Mouse (Mus musculus) kidney, embryonic 16.5 days (tissue): ENCODE measurements around the gene Sirt3. TPM values are rescaled to one million over a fixed set of nuclear protein-coding genes. Genes with fewer than 3 reads are reported as not detected.

Source experiments
- ATAC-seq: fragments of 200-750 bp; cut with Nextera tagmentation; 2 replicates; pipeline ENCODE4 v1.8.0; 2017; ENCODE audit warnings: moderate TSS enrichment; ENCODE audit not compliant: low FRiP score, low TSS enrichment
- H3K27ac ChIP-seq: fragments of 300-500 bp; sonication (generic); 2 replicates; pipeline ENCODE4 v1.5.1; 2014; ENCODE audit warnings: low read length
- H3K27me3 ChIP-seq: fragments of 300-500 bp; sonication (generic); 2 replicates; pipeline ENCODE4 v1.6.1; 2014; ENCODE audit warnings: low read length, control low read depth, mixed read lengths; ENCODE audit not compliant: insufficient read depth
- H3K36me3 ChIP-seq: fragments of 300-500 bp; sonication (generic); 2 replicates; pipeline ENCODE4 v1.6.1; 2014; ENCODE audit warnings: low read length, control low read depth, mixed read lengths; ENCODE audit not compliant: insufficient read depth
- H3K4me1 ChIP-seq: fragments of 300-500 bp; sonication (generic); 2 replicates; pipeline ENCODE4 v1.6.1; 2014; ENCODE audit warnings: low read length, control low read depth, mixed read lengths; ENCODE audit not compliant: insufficient read depth
- H3K4me2 ChIP-seq: fragments of 300-500 bp; sonication (generic); replicated peaks from 2 replicates; pipeline ENCODE4 v1.6.1; 2014; ENCODE audit warnings: low read depth, low read length
- H3K4me3 ChIP-seq: fragments of 300-500 bp; sonication (generic); 2 replicates; pipeline ENCODE4 v1.5.1; 2014; ENCODE audit warnings: mild to moderate bottlenecking, low read length
- H3K9ac ChIP-seq: fragments of 300-500 bp; sonication (generic); replicated peaks from 2 replicates; pipeline ENCODE4 v1.6.1; 2014; ENCODE audit warnings: low read length
- H3K9me3 ChIP-seq: fragments of 300-500 bp; sonication (generic); 2 replicates; pipeline ENCODE4 v1.6.1; 2016; ENCODE audit warnings: low read length, control low read depth
- WGBS: fragments of 180-500 bp; shearing (Covaris S2); extraction: QIAGEN DNeasy Blood & Tissue Kit; methylation state at CpG from one replicate; pipeline ENCODE4 v1.1.7; 2014; 5-methylcytosine and 5-hydroxymethylcytosine counted together
- polyA plus RNA-seq: library from polyadenylated mRNA; unstranded; fragments of >200 nt; fragmentation: Nextera tagmentation; extraction: Ambion mirVana; gene quantifications from 2 replicates; pipeline ENCODE4 v1.2.1, GENCODE M21; 2015

Gene Sirt3
- polyA plus RNA-seq, 1 experiment from 2014 or later = 42.6 TPM

DNA sequence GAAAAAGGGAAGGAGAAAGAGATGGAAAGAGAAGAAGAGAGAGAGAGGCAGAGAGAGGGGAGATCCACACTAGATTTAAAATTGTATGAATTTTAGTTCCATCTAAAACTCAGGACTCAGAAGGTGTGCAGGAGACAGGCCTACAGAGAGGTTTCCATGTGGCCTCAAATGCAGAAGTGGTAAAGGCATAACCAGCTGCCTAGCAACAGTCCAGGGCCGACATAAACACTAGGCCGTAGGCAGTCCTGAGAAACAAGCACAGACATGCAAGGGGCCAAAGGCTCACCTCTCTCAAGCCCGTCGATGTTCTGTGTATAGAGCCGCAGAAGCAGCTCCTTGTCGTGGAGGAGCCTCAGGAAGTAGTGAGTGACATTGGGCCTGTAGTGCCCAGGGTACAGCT lies 4.7 kb downstream of the Sirt3 start:
- ATAC-seq = no peak
- no peak overlapping the region for H3K4me3 ChIP-seq
- H3K9me3 ChIP-seq = no peaks in the 10 kb centered on the region
- peaks cover 8% of the 10 kb centered on the region for H3K4me1 ChIP-seq
- H3K36me3 ChIP-seq = peaks cover 16% of the 10 kb centered on the region; the same call in 1 of the 2 replicates
- 91% methylated on average over 6 of the region's 6 CpGs for WGBS
- H3K4me2 ChIP-seq = no peak overlapping the region
- H3K27me3 ChIP-seq = no peaks in the 10 kb centered on the region
- H3K27ac ChIP-seq = no peak overlapping the region
- no peak overlapping the region for H3K9ac ChIP-seq

GRCm38 (mm10) chr7:140874224-140874623 lies 7.9 kb downstream of the Sirt3 start:
- Histone ChIP-seq H3K4me2 (no peak overlapping the region), H3K27ac (no peak overlapping the region), H3K27me3 (no peaks in the 10 kb centered on the region), H3K9me3 (no peaks in the 10 kb centered on the region), H3K4me3 (no peak overlapping the region), H3K9ac (no peak overlapping the region), H3K36me3 (peaks cover 16% of the 10 kb centered on the region; the same call in 1 of the 2 replicates), H3K4me1 (no peaks in the 10 kb centered on the region)
- no peak for ATAC-seq
- WGBS = 87% methylated on average over 4 of the region's 4 CpGs

- H3K4me2 ChIP-seq = no peak overlapping the region
- H3K4me3 ChIP-seq = no peak overlapping the region
- H3K9ac ChIP-seq = no peak overlapping the region
- peaks cover 55% of the 10 kb centered on the region for H3K36me3 ChIP-seq
- H3K27ac ChIP-seq = no peak overlapping the region
- H3K4me1 ChIP-seq = no peaks in the 10 kb centered on the region
- 84% methylated on average over 12 of the region's 12 CpGs for WGBS
- no peaks in the 10 kb centered on the region for H3K9me3 ChIP-seq
- H3K27me3 ChIP-seq = no peaks in the 10 kb centered on the region
- ATAC-seq = no peak
Observed at GRCm38 (mm10) chr7:140864761-140865160, 17.3 kb downstream of the Sirt3 start.

DNA sequence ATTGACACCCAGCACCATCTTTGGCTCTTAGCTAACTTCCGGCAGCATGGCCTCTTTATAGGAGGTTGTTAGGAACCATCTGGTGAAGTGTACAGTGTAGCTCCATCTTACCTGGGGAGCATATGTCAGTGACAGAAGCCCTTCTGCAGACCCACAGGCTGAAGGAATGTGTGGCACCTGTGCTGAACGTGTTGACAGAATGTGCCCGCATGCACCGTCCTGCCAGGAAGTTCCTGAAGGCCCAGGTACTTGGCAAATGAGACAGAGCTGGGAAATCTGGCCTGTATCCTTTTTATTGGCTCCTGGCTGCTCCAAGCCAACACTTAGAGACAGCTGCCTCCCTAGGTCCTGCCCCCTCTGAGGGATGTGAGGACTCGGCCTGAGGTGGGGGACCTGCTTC lies 21.4 kb downstream of the Sirt3 start:
- no peak overlapping the region for H3K4me3 ChIP-seq
- H3K9ac ChIP-seq = no peak overlapping the region
- no peaks in the 10 kb centered on the region for H3K9me3 ChIP-seq
- H3K4me2 ChIP-seq = no peak overlapping the region
- no peak overlapping the region for H3K27ac ChIP-seq
- no peaks in the 10 kb centered on the region for H3K27me3 ChIP-seq
- peaks cover 63% of the 10 kb centered on the region for H3K36me3 ChIP-seq
- peaks cover 12% of the 10 kb centered on the region for H3K4me1 ChIP-seq
- ATAC-seq = no peak
- 87% methylated on average over 5 of the region's 5 CpGs for WGBS

DNA sequence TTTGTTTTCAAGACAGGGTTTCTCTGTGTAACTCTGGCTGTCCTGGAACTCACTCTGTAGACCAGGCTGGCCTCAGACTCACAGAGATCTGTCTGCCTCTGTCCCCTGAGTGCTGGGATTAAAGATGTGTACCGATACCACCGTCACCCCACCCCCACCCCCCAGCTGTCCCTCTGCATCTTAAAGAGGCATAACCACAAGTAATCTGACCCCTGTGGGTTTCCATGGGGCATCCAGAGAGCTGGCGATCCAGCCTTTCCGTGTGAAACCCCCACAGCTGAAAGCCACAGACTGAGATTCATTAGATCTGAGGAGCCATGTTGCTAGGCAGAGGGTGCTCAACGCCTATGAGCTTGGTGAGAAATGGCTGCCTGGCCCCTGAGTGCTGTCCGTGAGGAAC lies 22.1 kb downstream of the Sirt3 start:
- no peaks in the 10 kb centered on the region for H3K9me3 ChIP-seq
- peaks cover 63% of the 10 kb centered on the region for H3K36me3 ChIP-seq
- H3K9ac ChIP-seq = no peak overlapping the region
- no peak for ATAC-seq
- 68% methylated on average over 6 of the region's 6 CpGs for WGBS
- no peak overlapping the region for H3K4me3 ChIP-seq
- no peaks in the 10 kb centered on the region for H3K27me3 ChIP-seq
- no peak overlapping the region for H3K4me2 ChIP-seq
- H3K4me1 ChIP-seq = peaks cover 18% of the 10 kb centered on the region
- no peak overlapping the region for H3K27ac ChIP-seq

- Histone ChIP-seq H3K4me2 (peak overlapping the region; percentile 99), H3K27me3 (no peaks in the 10 kb centered on the region), H3K4me1 (peaks cover 20% of the 10 kb centered on the region), H3K9ac (peak overlapping the region; percentile 93; the same call in 1 of the 2 replicates), H3K9me3 (no peaks in the 10 kb centered on the region), H3K36me3 (peaks cover 58% of the 10 kb centered on the region), H3K27ac (no peak overlapping the region), H3K4me3 (peak overlapping the region; percentile 92; the same call in 1 of the 2 replicates)
- no peak for ATAC-seq
- 94% methylated on average over 8 of the region's 8 CpGs for WGBS
Observed at GRCm38 (mm10) chr7:140858746-140859145, 23.4 kb downstream of the Sirt3 start.

GRCm38 (mm10) chr7:140857550-140858505 lies 24.3 kb downstream of the Sirt3 start, which contains the start of gene Bet1l:
TSS of gene Bet1l (minus strand) at chr7:140857577.
- H3K9me3 ChIP-seq = no peaks in the 10 kb centered on the region
- 31% methylated on average over 40 of the region's 40 CpGs for WGBS
- peak; percentile 39; the same call in 1 of the 2 replicates for ATAC-seq
- H3K4me3 ChIP-seq = peak within 1 kb of the TSS; percentile 92
- H3K27me3 ChIP-seq = no peaks in the 10 kb centered on the region
- peak within 1 kb of the TSS; percentile 99 for H3K4me2 ChIP-seq
- peaks cover 20% of the 10 kb centered on the region for H3K4me1 ChIP-seq
- peaks cover 58% of the 10 kb centered on the region for H3K36me3 ChIP-seq
- peak within 1 kb of the TSS; percentile 93 for H3K9ac ChIP-seq
- peak within 1 kb of the TSS; percentile 91 for H3K27ac ChIP-seq

GRCm38 (mm10) chr7:140856785-140857549 lies 25.1 kb downstream of the Sirt3 start, which contains the start of gene Ric8a:
TSS of gene Ric8a (plus strand) at chr7:140856957.
- Histone ChIP-seq H3K4me2 (peak within 1 kb of the TSS; percentile 99), H3K27me3 (no peaks in the 10 kb centered on the region), H3K36me3 (peaks cover 57% of the 10 kb centered on the region), H3K4me3 (peak within 1 kb of the TSS; percentile 92), H3K9me3 (no peaks in the 10 kb centered on the region), H3K9ac (peak within 1 kb of the TSS; percentile 93), H3K4me1 (peaks cover 20% of the 10 kb centered on the region), H3K27ac (peak within 1 kb of the TSS; percentile 91)
- ATAC-seq = peak; percentile 86
- WGBS = under 1% methylated on average over 50 of the region's 50 CpGs

DNA sequence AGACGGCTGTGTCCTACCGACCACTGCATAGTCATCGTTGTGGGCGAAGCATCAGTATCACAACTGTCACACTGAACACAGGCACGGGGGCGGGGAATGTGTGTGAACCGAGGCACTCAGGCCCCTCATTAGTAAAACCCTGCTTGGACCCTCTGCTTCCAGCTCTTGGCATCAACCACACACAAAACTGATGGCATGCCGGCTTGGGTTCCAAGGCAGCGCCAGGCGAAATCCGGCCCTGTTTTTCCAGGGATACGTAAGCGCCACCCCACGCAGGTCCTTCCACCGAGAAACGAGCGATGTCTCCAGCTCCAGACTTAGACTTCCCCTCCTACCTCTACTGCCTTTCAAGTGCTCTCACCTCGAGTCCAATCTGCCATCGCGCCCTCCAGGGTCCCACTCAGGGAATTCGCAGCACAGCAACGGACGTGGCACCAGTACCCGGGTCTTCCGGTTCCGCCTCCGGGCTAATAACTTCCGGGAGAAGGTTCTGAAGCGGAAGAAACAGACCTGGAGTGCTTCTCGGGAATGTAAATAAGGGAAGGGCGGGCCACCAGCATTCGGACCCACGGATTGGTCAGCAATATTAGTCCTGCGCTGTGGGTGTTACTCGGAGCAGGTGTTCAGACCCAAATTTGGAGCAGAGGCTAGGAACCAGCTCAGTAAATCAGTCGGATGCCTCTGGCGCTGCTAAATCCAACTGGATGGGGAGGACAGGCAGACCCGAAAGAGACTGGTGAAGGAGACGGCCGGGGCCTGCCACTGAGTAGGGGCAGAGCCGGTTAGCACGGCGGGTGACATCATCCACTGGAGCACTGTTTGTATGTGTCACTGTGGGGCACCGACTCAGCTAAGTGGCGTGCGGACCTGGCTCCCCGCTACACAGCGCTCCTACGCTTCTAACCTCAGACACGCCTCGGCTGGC lies 26.0 kb downstream of the Sirt3 start, which contains the start of gene Gm45785:
Gene Gm45785, minus strand, starts transcription at position 472 of the 925 bp plus-strand sequence.
- peak; percentile 84 for ATAC-seq
- 1% methylated on average over 50 of the region's 51 CpGs for WGBS

More for the DNA sequence above, 26.0 kb downstream of the Sirt3 start, which contains the start of gene Gm45785:
- Histone ChIP-seq H3K36me3 (peaks cover 56% of the 10 kb centered on the region), H3K4me2 (peak within 1 kb of the TSS; percentile 99), H3K27me3 (no peaks in the 10 kb centered on the region), H3K9ac (peak within 1 kb of the TSS; percentile 93), H3K4me3 (peak within 1 kb of the TSS; percentile 92), H3K4me1 (peaks cover 20% of the 10 kb centered on the region), H3K27ac (peak within 1 kb of the TSS; percentile 91), H3K9me3 (no peaks in the 10 kb centered on the region)
